Mouse (Mus musculus): ENCODE results near the gene Zfp580.

DNA sequence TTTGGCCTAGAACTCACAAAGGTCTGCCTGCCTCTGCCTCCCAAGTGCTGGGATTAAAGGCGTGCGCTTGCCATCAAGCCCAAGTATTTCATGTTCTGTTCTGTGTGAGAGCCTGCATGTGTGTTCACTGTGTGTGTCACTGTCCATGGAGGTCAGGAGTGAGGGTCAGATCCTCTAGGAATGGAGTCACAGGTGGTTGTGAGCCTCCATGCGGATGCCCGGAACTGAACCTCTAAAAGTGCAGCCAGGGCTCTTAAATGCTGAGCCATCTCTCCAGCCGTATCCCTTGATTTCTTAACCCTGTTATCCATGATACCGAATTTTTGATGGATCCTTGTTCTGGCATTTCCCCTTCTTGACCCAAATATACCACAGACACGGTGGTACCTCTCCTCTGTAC lies 14.3 kb upstream of the Zfp580 start:
- TF ChIP-seq CTCF (conservative IDR thresholded peaks at IDR 0.05; ENCODE audit: low read length) (no peak), NANOG (IDR thresholded peaks at IDR 0.05; ENCODE audit: borderline replicate concordance, low read length) (no peak)

Measured in E14TG2a.4 (cell line).